Mouse (Mus musculus) CH12F3 (cell line): ENCODE data around the gene Hps4.

ENCODE experiments used
- in situ Hi-C: fragments of 300-500 bp; cut with MboI; formaldehyde crosslinking; loops from 2 replicates; pipeline ENCODE4 v1.14.3; 2020; ENCODE audit warnings: low sequenced_read_pairs

Gene Hps4

DNA sequence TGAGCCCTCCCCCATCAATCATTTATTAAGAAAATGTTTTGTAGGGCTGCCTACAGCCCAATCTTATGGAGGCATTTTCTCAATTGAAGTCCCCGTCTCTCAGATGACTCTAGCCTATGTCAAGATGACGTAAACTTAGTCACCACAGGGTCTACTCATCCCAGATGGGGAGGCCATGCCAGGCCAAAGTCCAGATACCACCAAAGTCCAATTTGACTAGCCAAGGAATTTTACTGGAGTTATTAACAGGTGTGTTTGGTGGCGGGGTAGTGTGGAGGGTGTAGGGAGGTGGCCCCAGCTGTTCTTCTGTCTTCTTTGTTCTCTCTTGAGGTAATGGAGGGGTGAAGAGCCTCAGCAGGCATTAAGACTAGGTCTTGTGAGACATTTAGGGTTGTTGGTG is 17.2 kb downstream of the Hps4 start:
- in situ Hi-C loops = no loop called here

DNA sequence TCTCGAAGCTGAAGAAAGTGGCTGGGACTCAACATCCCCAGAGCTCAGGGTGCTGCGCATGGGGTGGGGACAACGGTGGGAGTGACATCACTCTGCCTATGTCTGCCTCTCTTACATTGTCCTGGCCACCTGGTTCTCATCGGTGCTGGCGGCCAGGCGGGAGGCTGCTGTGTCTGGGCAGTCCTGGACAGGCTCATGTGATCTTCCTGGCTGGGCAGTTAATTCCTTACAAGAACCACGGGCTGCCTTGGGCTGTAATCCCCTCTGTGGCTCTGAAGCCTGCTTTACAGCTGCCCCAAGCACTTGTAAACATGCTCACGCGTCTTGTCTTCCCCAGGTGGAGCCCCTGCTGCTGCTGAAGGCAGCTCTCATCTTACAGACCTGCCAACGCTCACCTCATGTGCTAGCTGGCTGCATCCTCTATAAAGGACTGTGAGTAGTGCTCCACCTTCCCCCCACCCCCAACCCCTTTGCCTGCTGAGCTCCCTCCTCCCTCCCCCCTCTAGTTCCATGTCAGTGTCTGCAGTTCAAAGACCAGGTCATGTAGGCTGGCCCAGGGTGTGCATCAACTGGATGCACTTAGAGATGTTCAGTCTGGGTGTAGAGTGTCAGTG is 21.4 kb downstream of the Hps4 start:
- in situ Hi-C loops = no loop called here

DNA sequence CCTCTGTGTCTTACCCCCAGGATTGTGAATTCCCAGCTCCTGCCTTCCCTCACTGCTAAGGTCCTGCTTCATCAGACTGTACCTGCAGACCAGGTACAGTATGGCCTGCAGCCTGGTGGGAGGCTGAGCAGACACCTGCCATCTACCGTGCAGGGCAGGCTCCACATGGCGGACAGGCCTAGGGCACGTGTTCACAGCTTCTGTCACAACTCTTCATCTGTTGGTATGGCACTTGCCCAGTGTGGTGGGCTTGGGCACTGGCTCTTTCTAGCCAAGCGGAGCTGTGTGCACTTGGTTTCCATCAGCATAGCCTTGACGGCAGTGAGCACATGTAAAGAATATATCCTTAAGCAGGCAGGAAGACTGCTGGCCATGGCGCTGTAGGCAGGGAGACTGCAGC is 24.0 kb downstream of the Hps4 start:
- in situ Hi-C loops = no loop called here

DNA sequence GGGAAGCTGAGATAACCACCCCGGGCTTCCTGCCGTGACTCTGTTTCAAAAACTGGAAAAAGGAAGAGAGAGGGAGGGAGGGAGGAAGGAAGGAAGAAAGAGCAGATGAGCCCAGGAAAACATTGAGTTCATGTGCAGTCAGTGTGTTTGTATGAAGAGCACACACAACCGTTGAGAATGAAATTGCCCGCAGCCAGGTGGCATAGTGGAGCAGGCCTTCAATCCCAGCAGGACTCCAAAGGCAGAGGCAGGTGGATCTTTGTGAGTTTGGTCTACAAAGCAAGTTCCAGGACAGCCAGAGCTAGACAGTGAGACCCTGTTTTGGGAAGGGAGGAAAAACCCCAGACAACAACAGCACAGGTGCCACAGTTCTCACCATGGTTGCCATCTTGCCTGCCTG is 24.5 kb downstream of the Hps4 start:
- in situ Hi-C loops = no loop called here

DNA sequence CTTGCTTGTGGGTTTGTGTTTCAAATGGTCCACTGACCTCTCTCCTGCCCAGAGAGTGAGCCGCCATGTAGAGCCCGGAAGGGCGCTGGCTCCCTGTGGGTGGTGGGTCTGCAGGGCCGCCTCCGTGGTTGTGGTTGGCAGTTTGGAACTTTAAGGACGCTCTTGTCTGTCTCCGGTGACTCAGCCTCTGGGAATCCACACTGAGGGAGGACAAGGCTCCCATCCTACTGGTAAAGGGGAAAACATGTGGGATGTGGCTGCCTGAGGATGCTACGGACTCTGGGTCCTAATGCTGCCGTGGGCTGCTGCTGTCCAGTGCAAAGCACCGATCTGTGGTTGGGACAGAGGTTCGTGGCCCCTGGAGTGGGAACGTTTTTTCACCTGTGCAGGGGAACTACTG is 25.0 kb downstream of the Hps4 start:
- in situ Hi-C loops = no loop called here

DNA sequence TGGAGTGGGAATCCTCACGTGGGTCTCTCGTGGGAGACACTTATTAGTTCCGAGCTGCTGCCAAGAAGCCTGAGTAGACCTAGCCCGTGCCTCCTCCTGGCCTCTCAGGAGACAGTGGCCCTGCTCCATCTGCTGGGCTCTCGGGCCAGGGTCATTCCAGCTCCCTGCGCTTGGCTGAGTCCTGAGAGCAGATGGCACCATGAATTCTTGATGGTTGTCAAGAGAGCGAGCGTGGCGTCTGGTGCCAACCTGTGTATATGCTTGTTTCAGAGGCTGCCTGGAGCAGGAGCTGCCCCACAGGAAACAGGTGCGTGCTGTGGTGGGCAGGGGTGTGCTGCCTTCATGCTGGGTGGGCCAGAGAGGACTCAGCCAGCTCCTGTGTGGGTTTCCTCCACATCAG is 25.8 kb downstream of the Hps4 start:
- in situ Hi-C loops = no loop called here

DNA sequence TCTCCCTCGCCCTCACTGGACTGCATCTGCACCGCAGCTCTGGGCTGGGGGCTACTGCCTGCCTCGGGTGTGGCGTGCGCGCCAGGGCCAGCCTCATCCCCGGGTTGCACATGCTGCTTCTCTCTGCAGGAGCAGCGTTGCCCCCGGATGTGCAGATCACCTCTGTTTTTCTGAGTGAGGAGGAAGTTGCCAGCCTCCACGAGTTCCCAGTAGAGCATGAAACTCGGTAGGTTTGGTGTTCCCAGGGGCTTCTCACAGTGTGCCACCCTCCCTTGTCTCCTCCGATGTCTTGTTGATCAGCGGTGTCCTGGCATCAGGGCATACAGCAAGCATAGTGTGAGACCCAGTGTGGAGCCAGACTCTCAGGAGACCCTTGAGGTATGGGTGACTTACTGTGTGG is 26.4 kb downstream of the Hps4 start:
- in situ Hi-C loops = no loop called here

DNA sequence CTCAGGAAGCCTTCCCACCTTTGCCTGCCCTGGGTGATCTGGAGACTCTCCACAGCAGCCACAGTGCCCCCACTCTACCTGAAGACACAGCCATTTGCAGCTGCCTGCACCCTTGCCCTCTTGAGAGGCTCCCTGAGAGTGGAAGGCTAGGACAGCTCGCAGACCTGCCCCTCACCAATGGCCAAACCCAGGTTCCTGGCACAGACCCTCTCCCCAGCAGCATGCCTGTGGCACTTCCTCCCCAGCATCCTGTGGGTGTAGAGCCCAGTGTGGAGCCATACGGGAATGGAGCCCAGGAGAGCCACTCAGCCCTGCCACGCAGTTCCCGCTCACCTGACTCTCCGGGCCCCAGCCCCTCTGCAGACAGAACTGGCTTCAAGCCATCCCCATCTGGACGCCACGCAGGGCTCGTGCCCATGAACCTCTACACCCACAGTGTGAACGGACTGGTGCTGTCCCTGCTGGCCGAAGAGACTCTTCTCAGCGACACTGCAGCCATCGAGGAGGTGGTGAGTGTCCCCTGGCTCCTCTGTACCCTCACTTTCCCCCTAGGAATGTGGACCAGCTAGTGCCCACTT is 27.4 kb downstream of the Hps4 start:
- in situ Hi-C loops = no loop called here

DNA sequence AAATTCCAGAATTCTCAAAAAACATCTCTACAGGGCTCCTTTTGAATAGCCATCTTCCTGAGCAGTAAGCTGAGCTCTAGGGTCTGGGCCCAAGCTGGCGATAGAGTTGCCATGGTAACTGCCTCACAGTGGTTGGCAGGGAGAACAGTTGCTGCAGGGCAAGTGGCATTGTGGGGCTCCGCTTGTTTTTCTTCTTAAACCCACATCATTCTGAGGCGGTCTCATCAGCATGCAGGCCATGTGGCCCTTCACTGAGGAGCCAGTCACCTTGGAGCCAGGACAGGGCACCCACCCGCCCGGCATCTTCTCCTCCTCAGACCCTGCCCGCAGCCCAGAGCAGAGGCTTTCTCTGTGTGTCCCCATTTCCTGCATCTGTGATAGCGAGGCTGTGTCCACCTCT is 29.1 kb downstream of the Hps4 start:
- in situ Hi-C loops = no loop called here

DNA sequence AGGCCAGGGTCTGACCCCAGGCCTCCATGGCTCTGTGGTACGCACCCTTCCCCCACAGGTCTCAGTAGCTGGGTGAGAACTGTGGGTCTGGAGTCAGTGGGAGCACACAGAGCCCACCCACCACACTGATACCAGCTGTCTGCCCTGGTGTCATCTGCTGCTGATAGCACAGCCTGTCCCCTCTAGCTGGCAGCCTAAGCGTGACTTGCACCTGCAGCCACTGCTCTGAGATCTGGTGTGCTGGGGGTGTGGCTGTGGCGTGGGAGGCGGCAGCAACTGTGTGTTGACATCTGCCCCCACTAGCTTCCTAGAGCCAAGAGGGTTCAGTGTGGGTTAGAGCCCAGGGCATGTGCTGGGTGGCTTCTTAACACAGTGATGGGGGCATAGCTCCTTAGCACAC is 33.2 kb downstream of the Hps4 start:
- in situ Hi-C loops = no loop called here

DNA sequence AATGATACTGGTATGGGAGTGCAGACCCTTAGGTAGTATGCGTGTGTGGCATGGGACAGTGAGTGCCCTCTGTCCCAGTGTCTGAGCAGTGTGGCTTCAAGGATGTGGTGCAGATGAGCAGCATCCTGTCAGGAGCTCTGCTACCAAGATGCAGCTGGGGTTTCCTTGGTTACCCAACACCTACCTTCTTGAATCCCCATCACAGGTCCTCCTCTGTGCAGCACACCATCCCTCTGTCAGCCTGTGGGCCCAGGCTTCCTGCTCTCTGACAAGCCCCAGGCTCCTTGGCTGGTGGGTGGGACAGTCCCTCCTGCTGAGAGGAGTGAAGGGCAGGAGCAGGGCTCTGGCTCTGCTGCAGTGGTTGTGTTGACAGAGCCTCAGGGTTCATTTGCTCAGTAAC is 34.5 kb downstream of the Hps4 start:
- in situ Hi-C loops = no loop called here

DNA sequence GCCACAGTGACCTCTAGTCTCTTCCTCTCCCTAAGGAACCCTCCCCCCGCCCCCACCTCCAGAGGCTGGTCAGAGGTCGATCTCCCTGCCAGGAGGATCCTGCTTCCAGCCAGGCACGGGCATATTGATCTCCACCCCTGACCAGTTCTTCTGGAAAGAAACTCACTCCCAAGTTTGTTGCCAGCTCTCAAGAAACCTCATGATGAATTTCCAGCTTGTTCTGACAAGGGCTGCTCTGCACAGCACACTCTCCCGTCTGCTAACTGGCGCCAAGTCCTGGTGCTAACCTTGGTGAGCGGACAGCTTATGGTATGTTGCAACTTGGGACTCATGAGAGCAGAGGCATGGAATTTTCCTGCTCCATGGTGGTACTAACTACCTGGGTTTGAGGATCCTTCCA is 35.8 kb downstream of the Hps4 start:
- in situ Hi-C loops = no loop called here

DNA sequence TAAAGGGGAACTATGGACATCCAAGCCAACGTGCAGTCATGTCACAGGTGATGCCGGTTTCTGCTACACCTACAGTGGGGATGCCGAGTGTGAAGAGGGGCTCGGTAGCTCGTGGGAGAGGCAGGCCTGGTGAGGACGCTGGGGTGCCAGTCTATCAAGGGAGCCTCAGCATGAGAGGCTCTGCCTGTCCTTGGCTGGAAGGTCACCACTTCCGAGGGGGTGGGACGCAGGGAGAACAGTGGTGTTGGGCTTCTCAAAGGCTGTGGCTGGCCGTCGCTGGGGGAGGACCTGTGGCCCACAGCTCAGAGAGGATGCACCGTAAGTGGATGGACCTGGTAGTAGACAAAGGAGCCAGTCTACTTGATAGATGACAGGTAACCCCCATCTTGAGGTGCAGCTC is 38.3 kb downstream of the Hps4 start:
- in situ Hi-C loops = no loop called here

DNA sequence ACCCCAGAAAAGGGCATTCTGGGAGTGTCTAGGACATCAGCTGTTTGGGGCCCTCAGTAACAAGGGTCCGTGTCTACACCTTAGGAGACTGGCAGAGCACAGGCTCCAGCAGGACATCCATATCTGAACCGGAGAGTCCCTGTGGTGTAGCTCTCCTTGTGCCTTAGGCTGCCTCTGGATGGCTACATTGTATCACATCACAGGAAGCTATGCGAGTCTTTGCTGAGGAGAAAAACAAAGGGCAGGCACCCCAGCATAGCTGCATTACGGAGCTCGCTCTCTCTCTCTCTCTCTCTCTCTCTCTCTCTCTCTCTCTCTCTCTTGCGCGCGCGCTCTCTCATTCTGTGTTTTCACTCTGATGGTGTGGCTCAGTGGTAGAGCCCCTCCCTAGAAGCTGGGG is 39.2 kb downstream of the Hps4 start:
- in situ Hi-C loops = no loop called here

DNA sequence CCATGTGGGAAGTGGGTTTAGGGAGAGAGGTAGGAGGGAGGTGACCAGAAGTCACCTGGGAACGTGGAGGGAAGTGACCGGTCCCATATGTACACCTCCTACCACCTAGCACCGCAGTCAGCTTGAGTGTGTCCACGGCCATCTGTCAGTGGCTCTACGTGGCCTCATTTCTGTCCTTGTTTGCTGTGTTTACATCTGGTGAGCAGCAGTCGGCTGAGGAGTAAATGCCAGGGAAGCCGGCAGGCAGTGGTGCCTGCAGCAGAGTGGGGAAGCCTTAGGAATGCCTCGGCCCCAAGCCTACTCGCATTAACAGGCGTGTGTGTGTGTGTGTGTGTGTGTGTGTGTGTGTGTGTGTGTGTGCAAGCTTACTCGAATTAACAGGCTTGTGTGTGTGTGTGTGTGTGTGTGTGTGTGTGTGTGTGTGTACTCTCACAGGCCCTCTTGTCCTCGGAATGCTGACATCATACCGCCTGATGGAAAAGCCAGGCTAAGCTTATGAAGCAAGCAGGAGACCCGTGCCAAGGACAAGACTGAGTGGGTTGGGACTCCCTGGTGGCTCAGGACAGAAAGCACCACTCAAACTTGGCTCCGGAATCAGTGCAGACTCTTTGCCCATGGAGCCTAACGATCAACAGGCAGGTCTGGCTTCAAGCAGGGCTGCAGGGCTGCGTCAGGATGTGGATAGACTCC is 39.9 kb downstream of the Hps4 start:
- in situ Hi-C loops = no loop called here

DNA sequence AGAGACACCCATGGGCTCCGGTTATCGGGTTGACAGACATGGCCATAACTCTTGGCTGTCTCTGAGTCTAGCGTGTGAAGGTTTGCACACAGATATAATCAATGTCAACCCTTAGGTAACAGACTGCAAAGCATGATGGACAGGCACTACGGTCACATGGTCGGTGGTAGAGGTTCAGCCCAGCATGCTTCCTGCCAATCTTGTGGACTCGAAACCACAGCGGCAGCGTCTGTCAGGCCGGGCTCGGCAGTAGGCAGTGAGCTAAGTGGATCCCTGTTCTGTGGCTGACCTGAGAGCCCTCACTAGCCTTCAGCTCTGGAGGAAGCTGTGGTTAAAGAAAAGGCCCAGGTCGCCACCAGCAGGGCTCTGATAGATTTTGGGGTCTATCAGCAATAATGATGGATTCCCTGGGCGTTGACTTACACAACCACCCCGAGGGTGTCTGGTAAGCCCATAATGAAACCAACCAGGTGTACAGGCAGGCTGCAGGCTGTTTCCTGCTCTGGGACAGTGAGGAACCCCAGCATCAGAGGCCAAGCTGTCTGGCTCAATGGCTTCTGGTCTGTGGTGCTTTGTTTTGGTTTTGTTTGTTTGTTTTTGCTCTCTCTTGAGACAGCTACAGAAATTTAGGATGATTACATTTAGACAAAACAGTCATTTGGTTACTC is 42.1 kb downstream of the Hps4 start:
- in situ Hi-C loops = no loop called here

DNA sequence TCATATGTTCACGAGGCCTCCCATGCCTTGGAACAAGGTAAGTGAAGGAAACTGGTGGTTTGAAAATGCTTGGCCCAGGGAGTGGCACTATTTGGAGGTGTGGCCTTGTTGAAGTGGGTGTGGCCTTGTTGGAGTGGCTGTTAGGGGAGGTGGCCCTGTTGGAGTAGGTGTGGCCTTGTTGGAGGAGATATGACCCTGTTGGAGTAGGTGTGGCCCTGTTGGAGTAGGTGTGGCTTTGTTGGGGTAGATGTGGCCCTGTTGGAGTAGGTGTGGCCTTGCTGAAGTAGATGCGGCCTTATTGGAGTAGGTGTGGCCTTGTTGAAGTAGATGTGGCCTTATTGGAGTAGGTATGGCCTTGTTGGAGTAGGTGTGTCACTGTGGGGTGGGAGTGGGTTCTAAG is 43.1 kb downstream of the Hps4 start:
- in situ Hi-C loops = no loop called here

DNA sequence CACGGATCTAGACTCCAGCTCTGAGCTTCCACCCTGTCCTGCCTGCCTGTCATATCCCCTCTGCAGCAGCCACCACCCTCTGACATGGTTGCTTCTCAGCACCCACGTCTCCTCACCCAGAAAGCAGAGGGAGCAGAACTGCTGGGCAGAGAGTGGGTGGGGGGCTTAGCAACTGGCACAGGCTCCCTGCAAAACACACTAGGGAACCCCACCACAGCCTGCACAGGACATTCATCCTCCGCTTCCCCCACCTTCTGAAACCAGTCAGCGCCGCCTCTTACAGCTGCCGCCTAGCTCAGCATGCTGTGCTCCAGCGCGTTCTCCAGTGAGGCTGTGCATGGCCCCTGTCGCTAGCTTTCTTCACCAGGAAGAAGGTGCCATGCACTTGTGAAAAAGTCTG is 46.5 kb downstream of the Hps4 start:
- in situ Hi-C loops = no loop called here

DNA sequence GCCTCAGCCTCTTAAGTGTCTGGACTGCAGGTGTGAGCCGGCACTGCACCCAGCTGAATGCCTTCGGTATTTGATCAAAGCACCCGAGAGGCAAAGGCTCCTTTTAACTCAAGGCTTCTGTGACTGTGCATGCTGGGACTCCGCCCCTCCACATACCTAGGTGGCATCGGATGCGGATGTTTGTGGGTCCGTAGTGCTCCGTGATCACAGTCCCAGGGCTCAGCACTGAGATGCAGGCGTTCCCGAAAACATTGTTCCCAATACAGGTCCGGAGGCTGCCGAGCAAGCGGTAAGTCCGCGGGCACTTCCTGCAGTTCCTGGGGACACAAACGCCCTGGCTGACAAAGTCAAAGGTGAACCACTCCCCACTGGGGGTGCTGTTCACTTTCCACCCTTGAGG is 48.1 kb downstream of the Hps4 start:
- in situ Hi-C loops = no loop called here

DNA sequence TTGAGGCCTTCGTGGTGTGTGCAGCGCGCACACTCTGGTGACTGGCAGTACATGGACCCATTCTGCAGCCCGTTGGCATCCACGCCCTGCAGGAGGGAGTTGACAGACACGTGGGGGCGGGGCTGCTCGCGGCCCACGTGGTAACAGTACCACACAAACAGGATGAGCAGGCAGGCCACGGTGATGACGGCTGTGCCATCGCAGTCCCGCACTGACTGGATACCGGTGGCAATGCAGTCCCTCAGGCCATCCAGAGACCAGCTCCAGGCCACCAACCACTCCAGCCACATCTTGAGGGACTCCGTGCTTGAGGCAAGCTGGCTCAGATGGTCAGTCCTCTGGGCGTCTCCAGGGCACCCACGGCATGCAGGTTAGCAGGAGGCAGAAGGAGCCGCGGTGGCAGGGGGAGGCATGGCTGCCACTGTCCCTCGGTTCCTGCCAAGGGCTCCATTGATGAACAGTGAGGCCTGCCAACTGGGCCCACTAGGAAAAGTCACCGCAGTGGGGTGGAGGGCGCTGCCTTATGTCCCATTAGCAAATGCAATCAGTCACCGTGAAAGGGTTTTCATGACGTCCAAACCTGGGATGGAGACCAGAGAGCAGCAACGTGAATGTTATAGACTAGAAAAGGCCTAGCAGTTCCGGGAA is 48.9 kb downstream of the Hps4 start:
- in situ Hi-C loops = no loop called here

DNA sequence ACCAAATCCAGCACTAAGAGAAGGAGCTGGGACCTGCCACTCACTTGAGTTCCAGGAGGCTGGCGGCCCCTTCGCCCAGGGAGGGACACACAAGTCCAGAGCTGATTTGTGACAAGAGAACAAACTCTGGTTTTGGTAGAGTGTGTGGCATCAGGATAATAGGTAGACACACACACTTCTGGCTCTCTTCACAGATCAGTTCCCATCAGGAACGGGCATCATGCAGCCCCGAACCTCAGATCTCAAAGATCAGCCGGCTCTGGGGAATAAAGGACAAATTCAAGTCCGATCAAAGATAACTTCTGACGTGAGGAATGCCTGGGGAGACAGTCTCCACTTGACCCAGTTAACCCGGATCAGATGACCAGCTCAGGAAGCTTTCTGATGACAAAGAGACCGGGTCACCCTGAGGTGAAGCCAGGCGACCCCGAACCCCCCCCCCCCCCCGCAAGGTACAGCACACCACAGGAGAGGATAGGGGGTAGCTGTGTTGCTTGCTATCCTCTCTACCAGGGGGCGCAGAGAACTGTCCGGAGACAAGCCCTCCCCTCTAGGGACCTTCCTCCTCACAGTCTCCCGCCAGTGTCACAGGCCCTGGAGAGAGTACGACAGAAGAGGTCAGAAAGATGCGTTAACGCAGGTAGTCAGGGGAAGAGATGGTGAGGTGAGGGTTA is 51.0 kb downstream of the Hps4 start:
- in situ Hi-C loops = no loop called here
